Mouse (Mus musculus): ENCODE measurements around the gene Zfp663. TPM values are rescaled to one million over a fixed set of nuclear protein-coding genes. Genes with fewer than 3 reads are reported as not detected.

The Zfp663 gene
- total RNA-seq, 1 experiment, result not detected

DNA sequence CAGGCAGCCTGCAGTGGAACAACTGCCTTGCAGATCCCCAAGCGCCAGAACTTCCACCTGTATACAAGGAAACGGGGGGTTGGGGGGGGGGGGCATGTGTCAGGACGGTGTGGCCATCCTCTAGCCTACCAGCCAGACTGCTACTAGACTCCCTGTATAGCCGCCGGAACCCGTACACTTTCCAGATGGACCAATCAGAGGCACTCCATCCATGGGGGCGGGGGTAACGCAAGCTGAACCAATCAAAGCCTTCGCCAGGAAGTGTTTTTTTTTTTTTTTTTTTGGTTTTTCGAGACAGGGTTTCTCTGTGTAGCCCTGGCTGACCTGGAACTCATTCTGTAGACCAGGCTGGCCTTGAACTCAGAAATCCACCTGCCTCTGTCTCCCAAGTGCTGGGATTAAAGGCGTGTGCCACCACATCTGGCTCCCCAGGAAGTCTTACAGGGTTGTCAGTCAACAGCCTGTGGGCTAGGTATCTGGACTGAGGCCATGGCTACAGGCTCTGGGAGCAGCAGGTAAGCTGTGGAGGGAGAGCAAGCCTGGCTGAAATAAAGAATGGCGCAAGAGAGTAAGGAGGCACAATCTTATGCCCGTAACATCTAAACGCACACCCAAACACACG, 29.7 kb upstream of the Zfp663 start:
- peak overlapping the region; percentile 6 to 56 for H3K4me3 ChIP-seq (ENCODE audit: insufficient read depth in 1 of 2, low read depth in 1 of 2, low read length in 2 of 2, poor library complexity in 1 of 2, severe bottlenecking in 1 of 2)

DNA sequence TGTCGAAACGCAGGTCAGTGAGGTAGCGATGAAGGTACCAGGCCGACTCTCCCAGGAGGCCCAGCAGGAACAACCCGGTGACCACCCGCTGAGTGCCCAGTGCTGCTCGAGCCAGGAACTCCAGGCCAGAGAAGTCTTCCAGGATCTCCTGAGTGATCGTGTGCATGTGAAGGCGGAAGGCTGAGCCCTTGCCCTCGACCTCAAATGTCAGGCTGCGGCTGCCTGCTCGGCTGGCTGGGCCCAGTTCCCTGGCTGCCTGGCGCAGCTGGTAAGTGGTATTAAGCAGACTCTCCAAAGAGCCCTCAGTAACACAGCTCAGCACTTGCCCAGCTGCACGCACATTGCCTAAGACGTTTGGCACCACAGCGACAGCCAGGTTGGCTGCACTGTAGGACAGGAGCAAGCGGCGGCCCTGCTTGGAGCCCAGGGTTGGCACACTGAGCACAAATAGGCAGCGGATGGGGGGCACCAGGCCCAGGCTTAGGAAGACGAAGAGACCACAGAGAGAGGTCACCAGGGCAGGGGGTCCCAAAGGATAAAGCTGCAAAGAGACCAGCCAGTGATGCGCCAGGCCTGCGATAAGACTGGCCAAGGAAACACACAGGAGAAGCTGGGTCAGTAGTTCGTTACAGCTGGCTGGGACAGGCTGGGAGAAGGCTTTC, 29.1 kb upstream of the Zfp663 start:
- peak overlapping the region; percentile 6 to 56 for H3K4me3 ChIP-seq (ENCODE audit: insufficient read depth in 1 of 2, low read depth in 1 of 2, low read length in 2 of 2, poor library complexity in 1 of 2, severe bottlenecking in 1 of 2)
- H3K9me3 ChIP-seq (ENCODE audit: control insufficient read depth, insufficient read depth, low read depth, low read length), result no peaks in the 10 kb centered on the region
- in situ Hi-C loops (cut with MboI; ENCODE audit: low sequenced_read_pairs in 2 of 2, unreplicated experiment in 2 of 2), result no loop called here
- TF ChIP-seq ZC3H11A (IDR thresholded peaks at IDR 0.05; ENCODE audit: borderline replicate concordance, low read depth, low read length) (no peak), CHD2 (IDR thresholded peaks at IDR 0.05; ENCODE audit: low read depth, low read length) (no peak), HCFC1 (IDR thresholded peaks at IDR 0.05; ENCODE audit: borderline replicate concordance, insufficient read depth, low read length) (no peak), ZNF384 (IDR thresholded peaks at IDR 0.05; ENCODE audit: low read depth, low read length) (no peak), MAFK (IDR thresholded peaks at IDR 0.05; ENCODE audit: insufficient read depth, low read depth, low read length) (no peak)
- H3K36me3 ChIP-seq (ENCODE audit: control insufficient read depth, insufficient read depth, low read length, poor library complexity, severe bottlenecking), result no peaks in the 10 kb centered on the region
- no peak overlapping the region for H3K27ac ChIP-seq (ENCODE audit: insufficient read depth, low read depth, low read length, poor library complexity, severe bottlenecking)
- H3K9ac ChIP-seq (ENCODE audit: insufficient read depth, low read depth, low read length, poor library complexity, severe bottlenecking), result no peak overlapping the region
- H3K4me1 ChIP-seq (ENCODE audit: control insufficient read depth in 2 of 2, insufficient read depth in 2 of 2, low read length in 2 of 2, poor library complexity in 1 of 2), result peaks cover 0 to 15% of the 10 kb centered on the region in 2 experiments; a peak in 1 of 4 replicates
- DNase-seq (ENCODE audit: low read depth, low spot score), result no peak

More for the DNA sequence above, 29.7 kb upstream of the Zfp663 start:
- TF ChIP-seq ZNF384 (IDR thresholded peaks at IDR 0.05; ENCODE audit: low read depth, low read length) (peak; percentile 96), HCFC1 (IDR thresholded peaks at IDR 0.05; ENCODE audit: borderline replicate concordance, insufficient read depth, low read length) (no peak)
- in situ Hi-C loops (cut with MboI; ENCODE audit: low sequenced_read_pairs in 2 of 2, unreplicated experiment in 2 of 2), result no loop called here
- DNase-seq (ENCODE audit: low read depth, low spot score), result peak; percentile 68
- Histone ChIP-seq H3K9me3 (ENCODE audit: control insufficient read depth, insufficient read depth, low read depth, low read length) (no peaks in the 10 kb centered on the region), H3K4me1 (ENCODE audit: control insufficient read depth in 2 of 2, insufficient read depth in 2 of 2, low read length in 2 of 2, poor library complexity in 1 of 2) (peaks cover 0 to 15% of the 10 kb centered on the region in 2 experiments; a peak in 1 of 4 replicates), H3K27ac (ENCODE audit: insufficient read depth, low read depth, low read length, poor library complexity, severe bottlenecking) (no peak overlapping the region), H3K36me3 (ENCODE audit: control insufficient read depth, insufficient read depth, low read length, poor library complexity, severe bottlenecking) (no peaks in the 10 kb centered on the region), H3K9ac (ENCODE audit: insufficient read depth, low read depth, low read length, poor library complexity, severe bottlenecking) (no peak overlapping the region)

DNA sequence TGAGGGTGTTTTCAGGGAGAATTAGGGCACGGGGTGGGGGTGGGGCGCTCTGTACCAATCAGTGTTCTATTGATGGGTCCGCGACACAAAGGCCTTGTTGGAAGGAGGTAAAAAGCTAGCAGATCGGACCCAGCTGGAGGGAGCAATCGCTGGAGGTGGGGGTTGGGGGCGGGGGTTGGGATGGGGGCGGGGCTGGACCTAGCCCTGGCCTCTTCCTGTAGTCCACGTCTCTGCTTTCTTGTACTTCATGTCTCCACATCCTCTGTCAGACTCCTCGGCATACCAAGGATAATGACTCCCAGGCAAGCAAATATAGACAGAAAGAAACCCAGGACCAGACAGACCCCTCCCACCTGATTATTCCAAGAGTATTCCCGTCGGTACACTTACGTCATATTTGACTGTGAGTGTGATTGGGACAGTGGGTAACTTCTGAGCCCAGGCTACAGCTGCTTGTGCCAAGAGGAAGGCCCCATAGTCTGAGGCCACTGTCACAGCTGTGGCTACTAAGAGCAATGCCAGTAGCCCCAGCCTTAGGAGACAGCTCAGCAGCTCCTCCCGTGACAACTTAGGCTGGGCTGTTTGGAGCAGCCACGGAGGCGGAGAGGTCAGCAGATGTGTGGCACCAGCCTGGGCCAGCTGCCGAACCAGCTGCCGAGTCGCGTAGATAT, 28.4 kb upstream of the Zfp663 start:
- TF ChIP-seq MAFK (IDR thresholded peaks at IDR 0.05; ENCODE audit: insufficient read depth, low read depth, low read length) (no peak), ZC3H11A (IDR thresholded peaks at IDR 0.05; ENCODE audit: borderline replicate concordance, low read depth, low read length) (no peak), CHD2 (IDR thresholded peaks at IDR 0.05; ENCODE audit: low read depth, low read length) (no peak), HCFC1 (IDR thresholded peaks at IDR 0.05; ENCODE audit: borderline replicate concordance, insufficient read depth, low read length) (no peak), ZNF384 (IDR thresholded peaks at IDR 0.05; ENCODE audit: low read depth, low read length) (no peak)
- H3K9ac ChIP-seq (ENCODE audit: insufficient read depth, low read depth, low read length, poor library complexity, severe bottlenecking), result no peak overlapping the region

DNA sequence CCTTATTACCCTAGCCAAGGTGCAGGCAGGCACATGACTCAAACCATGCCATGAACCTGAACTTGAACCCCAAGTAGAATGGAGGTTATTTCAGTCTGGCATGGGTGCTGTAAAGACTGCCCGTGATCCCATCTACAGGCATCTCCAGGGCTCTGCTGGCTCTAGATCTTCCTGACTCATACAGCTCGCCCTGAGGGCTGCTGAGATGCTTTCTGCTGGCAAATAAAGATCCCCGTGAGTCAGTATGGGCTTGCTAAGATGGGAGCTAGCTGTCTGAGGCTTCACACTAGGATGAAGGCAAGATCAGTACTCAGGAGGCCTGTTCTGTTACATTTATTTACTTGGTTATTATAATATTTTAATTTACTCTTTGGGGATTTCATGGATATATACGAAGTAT, 23.6 kb upstream of the Zfp663 start:
- no peak for DNase-seq (ENCODE audit: low read depth, low spot score)
- in situ Hi-C loops (cut with MboI; ENCODE audit: low sequenced_read_pairs in 2 of 2, unreplicated experiment in 2 of 2), result no loop called here
- H3K9ac ChIP-seq (ENCODE audit: insufficient read depth, low read depth, low read length, poor library complexity, severe bottlenecking), result no peak overlapping the region
- no peaks in the 10 kb centered on the region for H3K9me3 ChIP-seq (ENCODE audit: control insufficient read depth, insufficient read depth, low read depth, low read length)
- TF ChIP-seq HCFC1 (IDR thresholded peaks at IDR 0.05; ENCODE audit: borderline replicate concordance, insufficient read depth, low read length) (no peak), CHD2 (IDR thresholded peaks at IDR 0.05; ENCODE audit: low read depth, low read length) (no peak), ZNF384 (IDR thresholded peaks at IDR 0.05; ENCODE audit: low read depth, low read length) (no peak), MAFK (IDR thresholded peaks at IDR 0.05; ENCODE audit: insufficient read depth, low read depth, low read length) (no peak), ZC3H11A (IDR thresholded peaks at IDR 0.05; ENCODE audit: borderline replicate concordance, low read depth, low read length) (no peak)
- H3K4me1 ChIP-seq (ENCODE audit: control insufficient read depth in 2 of 2, insufficient read depth in 2 of 2, low read length in 2 of 2, poor library complexity in 1 of 2), result peaks cover 3% of the 10 kb centered on the region in 2 experiments; a peak in 2 of 4 replicates
- H3K4me3 ChIP-seq (ENCODE audit: insufficient read depth in 1 of 2, low read depth in 1 of 2, low read length in 2 of 2, poor library complexity in 1 of 2, severe bottlenecking in 1 of 2), result no peak overlapping the region
- H3K27ac ChIP-seq (ENCODE audit: insufficient read depth, low read depth, low read length, poor library complexity, severe bottlenecking), result no peak overlapping the region
- no peaks in the 10 kb centered on the region for H3K36me3 ChIP-seq (ENCODE audit: control insufficient read depth, insufficient read depth, low read length, poor library complexity, severe bottlenecking)

More for the DNA sequence above, 28.4 kb upstream of the Zfp663 start:
- Histone ChIP-seq H3K4me1 (ENCODE audit: control insufficient read depth in 2 of 2, insufficient read depth in 2 of 2, low read length in 2 of 2, poor library complexity in 1 of 2) (peaks cover 0 to 15% of the 10 kb centered on the region in 2 experiments; a peak in 1 of 4 replicates), H3K4me3 (ENCODE audit: insufficient read depth in 1 of 2, low read depth in 1 of 2, low read length in 2 of 2, poor library complexity in 1 of 2, severe bottlenecking in 1 of 2) (peak overlapping the region in 1 of 2 experiments; percentile 6; a peak in 2 of 4 replicates), H3K9me3 (ENCODE audit: control insufficient read depth, insufficient read depth, low read depth, low read length) (no peaks in the 10 kb centered on the region), H3K36me3 (ENCODE audit: control insufficient read depth, insufficient read depth, low read length, poor library complexity, severe bottlenecking) (no peaks in the 10 kb centered on the region), H3K27ac (ENCODE audit: insufficient read depth, low read depth, low read length, poor library complexity, severe bottlenecking) (no peak overlapping the region)
- in situ Hi-C loops (cut with MboI; ENCODE audit: low sequenced_read_pairs in 2 of 2, unreplicated experiment in 2 of 2), result no loop called here
- DNase-seq (ENCODE audit: low read depth, low spot score), result no peak
